Mouse (Mus musculus) heart, postnatal 10 days (tissue): ENCODE measurements around the gene Slc7a4. TPM values are rescaled to one million over a fixed set of nuclear protein-coding genes. Genes with fewer than 3 reads are reported as not detected.

Experiments
- DNase-seq, 2 experiments: peaks; one replicate each; pipeline ENCODE4 v3.0.0; 2021
- intact Hi-C: fragments of 180-260 bp; cut with DNase I; formaldehyde crosslinking; loops from one replicate; pipeline ENCODE4 v1.15.1; 2025
- total RNA-seq, 2 experiments: library from RNA; stranded (reverse); gene quantifications; 2 replicates each; pipeline ENCODE4 v1.2.3; 2021

The Slc7a4 gene
- 1 to 10 TPM; 2.4 to 3.9 TPM for total RNA-seq

GRCm38 (mm10) chr16:17583064-17583463 lies at the start of gene Slc7a4:
TSS of gene Slc7a4 (minus strand) at chr16:17583214.
- intact Hi-C loops = no loop called here
- no peak for DNase-seq

- intact Hi-C loops = no loop called here
- DNase-seq = no peak
Observed at GRCm38 (mm10) chr16:17632580-17632979, 49.6 kb upstream of the Slc7a4 start.

DNA sequence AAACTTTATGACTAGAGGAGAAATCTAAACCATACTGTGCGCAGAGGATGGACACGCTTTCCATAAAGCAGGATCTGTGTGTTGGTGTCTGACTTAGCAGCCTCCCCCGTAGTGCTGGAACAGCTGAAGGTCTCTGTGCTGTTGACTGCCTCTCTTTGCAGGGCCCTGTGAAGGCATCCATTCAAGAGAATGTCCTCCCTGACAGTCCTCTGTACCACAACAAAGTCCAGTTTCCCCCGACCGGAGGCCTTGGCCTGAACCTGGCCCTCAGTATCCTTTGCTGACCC lies 43.2 kb upstream of the Slc7a4 start:
- DNase-seq = no peak
- intact Hi-C loops = no loop called here

DNA sequence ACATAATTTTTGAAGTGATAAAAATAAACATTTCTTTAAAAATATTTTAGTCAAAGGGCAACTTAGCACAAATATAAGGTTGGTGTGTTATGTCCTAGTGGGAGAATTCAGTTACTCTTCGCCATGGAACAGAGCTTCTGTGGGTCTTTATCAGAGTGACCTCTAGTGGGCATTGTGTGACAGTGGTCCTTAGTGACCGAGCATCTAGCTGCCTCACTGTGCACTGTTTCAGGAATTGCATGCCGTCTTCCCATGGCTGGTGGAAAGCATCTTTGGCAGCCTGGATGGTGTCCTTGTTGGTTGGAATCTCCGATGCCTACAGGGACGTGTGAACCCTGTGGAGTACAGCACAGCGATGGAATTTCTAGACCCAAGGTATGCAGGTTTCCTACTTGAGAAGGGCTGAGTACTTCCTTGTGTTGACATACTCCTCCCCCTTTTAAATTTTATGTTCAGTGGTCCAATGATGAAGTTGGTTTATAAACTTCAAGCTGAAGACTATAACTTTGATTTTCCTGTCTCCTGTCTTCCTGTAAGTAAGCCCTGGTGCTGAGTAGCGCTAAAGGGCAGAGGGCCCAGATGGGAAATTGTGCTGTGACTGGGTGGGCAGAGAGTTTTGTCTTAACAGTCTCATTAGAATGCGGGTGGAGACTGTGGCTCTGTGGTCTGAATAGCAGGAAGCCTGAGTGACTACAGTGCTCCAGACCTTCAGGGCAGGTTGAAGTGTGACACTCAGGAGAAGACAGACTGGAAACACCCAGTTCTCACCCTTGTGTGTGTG lies 42.7 kb upstream of the Slc7a4 start:
- DNase-seq = no peak
- intact Hi-C loops = no loop called here

GRCm38 (mm10) chr16:17621936-17622335 lies 38.9 kb upstream of the Slc7a4 start:
- intact Hi-C loops = no loop called here
- DNase-seq = no peak

GRCm38 (mm10) chr16:17619198-17620105 lies 36.4 kb upstream of the Slc7a4 start, which contains the start of gene Smpd4:
TSS of gene Smpd4 (plus strand) at chr16:17619354.
- intact Hi-C loops = loop anchor here (10.0 kb wide), 1 partner anchor 145 kb away; no protein-coding TSS in a partner anchor
- peak; percentile 92 to 96 for DNase-seq

DNA sequence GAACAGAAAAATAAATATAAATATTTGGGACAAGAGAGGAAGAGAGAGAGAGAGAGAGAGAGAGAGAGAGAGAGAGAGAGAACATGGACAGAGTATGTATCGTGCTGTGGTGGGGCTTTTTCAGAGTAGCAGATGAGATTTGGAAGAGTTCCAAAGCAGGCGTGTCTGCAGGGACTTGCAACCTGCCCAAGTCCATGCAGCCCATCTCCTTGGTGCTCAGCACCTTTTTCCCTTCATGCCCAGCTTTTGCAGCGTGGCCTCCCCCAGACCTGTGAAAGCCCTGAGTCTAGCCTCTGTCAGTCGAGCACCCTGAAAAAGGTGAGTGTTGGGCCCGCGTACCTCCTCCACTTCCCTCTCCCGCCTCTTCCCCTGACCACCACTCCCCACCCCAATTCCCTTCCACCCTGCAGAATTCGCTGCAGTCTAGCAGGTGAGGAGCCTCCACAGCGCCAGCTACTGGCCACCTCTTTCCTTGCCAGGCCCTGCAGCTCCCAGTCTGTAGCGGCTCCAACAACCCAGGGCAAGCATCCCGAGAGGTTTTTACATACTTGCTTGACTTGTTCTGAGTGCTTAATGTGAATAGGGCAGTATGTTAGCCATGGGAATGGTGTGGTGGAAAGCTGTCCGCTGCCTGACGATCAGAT lies 35.0 kb upstream of the Slc7a4 start:
- intact Hi-C loops = loop anchor here (2.0 to 10.0 kb wide), 2 partner anchors 59 to 143 kb away; no protein-coding TSS in a partner anchor
- peak; percentile 46 to 55 for DNase-seq

DNA sequence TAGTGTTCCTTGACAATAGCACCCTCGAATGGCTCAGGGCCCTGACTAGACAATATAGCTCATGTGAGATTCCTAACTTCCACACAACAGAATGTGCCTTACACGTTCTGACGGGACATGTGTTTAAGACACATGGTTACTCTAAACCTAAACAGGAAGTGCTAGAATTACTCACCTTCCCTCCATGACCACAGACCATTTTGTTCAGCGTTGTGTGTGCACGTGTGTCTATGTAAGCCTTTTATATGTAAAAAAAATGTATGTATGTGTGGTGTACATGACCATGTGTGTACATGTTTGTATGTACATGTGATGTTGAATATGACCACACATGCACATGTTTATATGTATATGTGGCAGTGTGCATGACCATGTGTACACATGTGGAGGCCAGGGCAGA lies 33.2 kb upstream of the Slc7a4 start:
- intact Hi-C loops = loop anchor here (2.0 to 10.0 kb wide), 2 partner anchors 57 to 141 kb away; no protein-coding TSS in a partner anchor

DNA sequence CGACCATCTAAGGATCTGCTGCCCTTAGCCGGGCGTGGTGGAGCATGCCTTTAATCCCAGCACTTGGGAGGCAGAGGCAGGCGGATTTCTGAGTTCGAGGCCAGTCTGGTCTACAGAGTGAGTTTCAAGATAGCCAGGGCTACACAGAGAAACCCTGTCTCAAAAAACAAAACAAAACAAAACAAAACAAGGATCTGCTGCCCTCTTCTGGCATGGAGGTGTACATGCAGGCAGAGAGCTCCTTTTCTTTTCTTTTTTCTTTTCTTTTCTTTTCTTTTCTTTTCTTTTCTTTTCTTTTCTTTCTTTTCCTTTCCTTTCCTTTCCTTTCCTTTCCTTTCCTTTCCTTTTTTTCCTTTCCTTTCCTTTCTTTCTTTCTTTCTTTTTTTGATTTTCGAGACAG lies 31.7 kb upstream of the Slc7a4 start:
- intact Hi-C loops = loop anchor here (10.0 kb wide), 1 partner anchor 140 kb away; no protein-coding TSS in a partner anchor
- DNase-seq = peak in 1 of 2 experiments; percentile 23

More for the DNA sequence above, 33.2 kb upstream of the Slc7a4 start:
- no peak for DNase-seq

- DNase-seq = no peak
- intact Hi-C loops = loop anchor here (10.0 kb wide), 1 partner anchor 137 kb away; no protein-coding TSS in a partner anchor
Observed at GRCm38 (mm10) chr16:17611383-17611782, 28.4 kb upstream of the Slc7a4 start.

DNA sequence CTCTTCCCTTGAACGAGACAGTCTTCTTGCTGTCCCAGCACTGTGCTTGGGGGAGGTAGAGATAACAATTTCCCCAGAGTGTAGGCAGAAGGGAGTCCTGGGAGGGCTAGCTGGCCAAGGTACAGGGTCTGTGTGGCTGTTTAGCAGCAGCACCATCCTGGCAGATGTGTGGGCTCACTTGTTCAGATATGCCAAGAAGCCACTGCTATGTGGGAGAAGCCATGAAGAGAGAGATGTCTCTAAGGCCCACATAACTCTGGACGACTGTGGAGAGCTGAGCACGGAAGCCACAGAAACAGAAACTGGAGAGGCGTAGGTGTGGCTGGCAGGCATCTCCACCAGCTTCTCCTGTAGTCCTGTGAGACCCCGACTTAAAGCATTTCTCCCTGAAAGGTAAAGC lies 22.7 kb upstream of the Slc7a4 start:
- DNase-seq = no peak
- intact Hi-C loops = no loop called here

GRCm38 (mm10) chr16:17604941-17605340 lies 21.9 kb upstream of the Slc7a4 start:
- DNase-seq = no peak

DNA sequence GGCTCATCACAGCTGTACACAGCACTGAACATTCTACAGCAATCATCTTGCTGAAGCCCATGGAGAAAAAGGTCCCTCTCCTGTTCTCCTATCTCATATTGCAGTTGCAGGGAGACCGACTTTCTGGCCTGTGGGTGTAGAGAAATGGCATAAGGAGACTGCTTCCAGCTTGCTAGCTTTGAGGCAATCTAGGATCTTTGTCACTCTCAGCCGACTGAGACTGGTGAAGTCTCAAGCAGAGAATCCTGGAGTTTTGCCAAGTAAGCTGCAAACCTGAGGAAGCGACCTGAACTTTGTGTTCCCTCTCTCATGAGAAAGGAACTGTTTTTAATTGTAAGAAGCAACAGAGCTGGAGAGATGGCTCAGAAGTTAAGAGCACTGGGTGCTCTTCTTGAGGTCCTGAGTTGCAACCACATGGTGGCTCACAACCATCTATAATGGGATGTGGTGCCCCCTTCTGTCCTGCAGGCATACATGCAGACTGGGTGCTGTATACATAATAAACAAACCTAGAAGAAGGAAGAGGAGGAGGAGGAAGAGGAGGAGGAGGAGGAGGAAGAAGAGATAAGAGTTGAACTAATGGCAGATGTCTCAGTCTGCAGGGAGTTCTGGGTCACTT lies 18.0 kb upstream of the Slc7a4 start:
- intact Hi-C loops = no loop called here

More at GRCm38 (mm10) chr16:17604941-17605340, 21.9 kb upstream of the Slc7a4 start:
- intact Hi-C loops = no loop called here

DNA sequence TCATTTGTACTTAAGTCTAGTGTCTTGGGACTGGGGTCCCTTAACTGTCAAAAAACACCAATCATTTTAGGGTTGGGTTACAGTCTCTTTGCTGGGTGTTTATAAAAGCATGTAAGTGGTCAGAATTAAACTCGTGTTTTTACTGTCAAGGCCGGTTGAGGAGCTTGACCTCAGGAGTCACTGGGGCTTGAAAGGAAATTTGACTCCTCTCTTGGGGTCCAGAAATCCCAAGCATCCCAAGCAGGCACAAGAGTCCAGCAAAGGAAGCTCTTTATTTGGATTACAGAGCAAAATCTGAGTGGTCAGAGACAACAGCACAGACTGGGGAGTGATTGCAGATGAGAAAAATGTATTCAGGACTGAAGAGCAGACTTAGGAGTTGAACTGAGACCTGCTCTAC lies 7.7 kb upstream of the Slc7a4 start:
- intact Hi-C loops = no loop called here
- DNase-seq = no peak

More for the DNA sequence above, 18.0 kb upstream of the Slc7a4 start:
- DNase-seq = peak in 1 of 2 experiments; percentile 5

DNA sequence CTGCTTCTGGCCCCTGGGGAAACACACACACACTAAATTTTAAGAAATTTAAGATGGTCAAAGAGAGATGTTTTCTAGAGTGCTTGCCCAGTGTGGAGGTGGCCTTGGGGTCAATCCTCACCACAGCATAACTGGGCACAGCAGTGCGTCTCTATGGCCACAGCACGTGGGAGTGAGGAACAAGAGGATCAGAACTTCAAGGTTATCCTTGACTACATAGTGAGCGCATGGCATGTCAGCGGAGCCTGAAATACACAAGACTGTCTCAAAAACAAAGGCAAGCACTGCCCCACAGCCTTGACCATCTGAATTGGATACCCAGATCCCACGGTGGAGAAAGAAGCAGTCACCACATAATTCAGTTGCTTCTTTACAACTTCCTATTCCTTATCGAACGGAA lies 1.5 kb upstream of the Slc7a4 start:
- intact Hi-C loops = no loop called here

DNA sequence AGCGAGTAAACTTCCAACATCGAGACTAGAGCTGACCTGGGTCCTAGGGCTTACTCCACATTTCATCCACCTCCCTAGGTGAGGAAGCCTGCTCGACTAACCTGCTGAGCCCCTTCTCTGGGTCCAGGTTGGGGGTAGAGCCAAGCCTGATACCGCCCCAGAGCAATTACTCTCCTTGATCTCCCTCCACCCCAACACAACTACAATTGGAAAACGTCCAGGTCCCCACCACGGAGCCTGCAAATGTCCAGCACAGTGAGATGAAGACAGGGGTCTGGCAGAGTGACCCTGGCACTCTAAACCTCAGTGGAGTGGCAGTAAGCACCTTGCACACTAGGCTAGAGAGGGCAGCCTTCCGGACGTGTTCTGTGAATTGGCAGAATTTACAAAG lies 6.2 kb downstream of the Slc7a4 start:
- intact Hi-C loops = no loop called here
- no peak for DNase-seq

More for the DNA sequence above, 1.5 kb upstream of the Slc7a4 start:
- no peak for DNase-seq

- intact Hi-C loops = no loop called here
- DNase-seq = peak; percentile 63 to 70
Observed at GRCm38 (mm10) chr16:17575870-17576824, 6.9 kb downstream of the Slc7a4 start.

DNA sequence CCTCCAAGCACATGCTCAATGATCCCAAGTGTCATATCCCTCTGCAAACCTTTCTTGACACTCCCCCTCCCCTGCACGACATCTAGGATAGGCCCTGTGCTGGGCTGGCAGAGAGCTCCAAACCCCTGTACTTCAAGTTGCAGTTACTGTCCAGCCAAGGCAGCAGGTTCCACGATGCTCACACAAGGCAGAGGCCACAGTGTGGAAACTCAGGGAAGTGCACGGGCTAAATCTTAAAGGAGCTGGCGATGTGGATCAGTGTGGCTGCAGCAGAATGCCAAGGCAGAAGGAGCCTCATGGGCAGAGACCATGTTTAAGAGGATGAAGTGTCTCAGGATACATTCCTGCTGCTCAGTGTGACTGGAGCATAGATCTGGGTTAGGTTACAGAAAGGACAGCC lies 16.8 kb downstream of the Slc7a4 start:
- intact Hi-C loops = no loop called here
- DNase-seq = no peak

- intact Hi-C loops = no loop called here
- DNase-seq = no peak
Observed at GRCm38 (mm10) chr16:17564771-17565170, 18.2 kb downstream of the Slc7a4 start.
